Mouse (Mus musculus) lung, embryonic 15.5 days (tissue): ENCODE results near the gene Rbpms2. TPM values are rescaled to one million over a fixed set of nuclear protein-coding genes. Genes with fewer than 3 reads are reported as not detected.

Source experiments
- ATAC-seq: fragments of 200-750 bp; cut with Nextera tagmentation; 2 replicates; pipeline ENCODE4 v1.8.0; 2017; ENCODE audit warnings: moderate number of reproducible peaks, borderline replicate concordance; ENCODE audit not compliant: low FRiP score, low TSS enrichment; ENCODE audit errors: extremely low read depth
- H3K27ac ChIP-seq: fragments of 300-500 bp; sonication (generic); 2 replicates; pipeline ENCODE4 v1.5.1; 2015; ENCODE audit warnings: moderate library complexity, mild to moderate bottlenecking, inconsistent platforms
- H3K27me3 ChIP-seq: fragments of 300-500 bp; sonication (generic); 2 replicates; pipeline ENCODE4 v1.6.1; 2015; ENCODE audit warnings: inconsistent platforms
- H3K36me3 ChIP-seq: fragments of 300-500 bp; sonication (generic); 2 replicates; pipeline ENCODE4 v1.6.1; 2015; ENCODE audit warnings: inconsistent platforms
- H3K4me1 ChIP-seq: fragments of 300-500 bp; sonication (generic); 2 replicates; pipeline ENCODE4 v1.6.1; 2015; ENCODE audit warnings: inconsistent platforms
- H3K4me2 ChIP-seq: fragments of 300-500 bp; sonication (generic); 2 replicates; pipeline ENCODE4 v1.6.1; 2015; ENCODE audit warnings: inconsistent platforms, mild to moderate bottlenecking, moderate library complexity
- H3K4me3 ChIP-seq: fragments of 300-500 bp; sonication (generic); 2 replicates; pipeline ENCODE4 v1.5.1; 2015; ENCODE audit warnings: mild to moderate bottlenecking, inconsistent platforms
- H3K9ac ChIP-seq: fragments of 300-500 bp; sonication (generic); 2 replicates; pipeline ENCODE4 v1.6.1; 2015; ENCODE audit warnings: inconsistent platforms
- H3K9me3 ChIP-seq: fragments of 300-500 bp; sonication (generic); 2 replicates; pipeline ENCODE4 v1.6.1; 2016; ENCODE audit warnings: inconsistent platforms
- WGBS: fragments of 180-500 bp; shearing (Covaris S2); methylation state at CpG from one replicate; pipeline ENCODE4 v1.1.7; 2015; 5-methylcytosine and 5-hydroxymethylcytosine counted together
- polyA plus RNA-seq: library from polyadenylated mRNA; unstranded; fragments of >200 nt; fragmentation: Nextera tagmentation; extraction: Ambion mirVana; gene quantifications from 2 replicates; pipeline ENCODE4 v1.2.1, GENCODE M21; 2015

Gene Rbpms2
- polyA plus RNA-seq, 1 experiment from 2014 or later, result 16.6 TPM

DNA sequence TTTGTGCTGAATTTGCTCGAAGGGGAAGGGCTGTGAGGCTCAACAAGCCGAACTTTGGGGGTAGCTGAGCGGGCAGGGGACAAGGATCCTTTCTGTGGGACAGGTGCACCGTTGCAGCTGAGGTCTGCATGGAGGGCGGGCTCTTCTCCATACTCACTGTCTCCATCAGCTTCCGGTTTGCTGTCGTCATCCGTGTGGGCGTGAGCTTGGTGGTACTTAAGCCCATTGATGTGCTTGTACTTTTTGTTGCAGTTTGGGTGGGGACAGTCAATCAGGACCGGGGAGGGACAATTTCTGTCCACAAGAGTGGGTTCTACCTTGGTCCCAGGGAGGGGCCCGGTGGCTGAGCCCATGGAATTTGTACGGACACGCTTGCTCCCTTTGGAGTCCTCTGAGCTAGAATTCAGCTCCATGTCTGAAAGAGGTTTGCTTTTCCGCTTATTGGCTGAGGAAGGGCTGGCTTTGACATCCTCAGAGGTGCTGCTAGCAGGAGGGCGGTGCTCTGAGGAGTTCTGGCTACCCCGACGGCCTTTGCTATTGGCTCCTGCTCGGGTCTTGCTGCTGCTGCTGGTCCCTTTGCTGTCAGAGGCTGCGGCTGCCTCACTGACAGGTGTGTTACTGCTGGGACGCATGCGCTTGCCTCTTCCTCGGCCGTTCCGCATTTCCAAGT is 74.6 kb downstream of the Rbpms2 start:
- H3K9ac ChIP-seq, result no peak overlapping the region
- peaks cover 45% of the 10 kb centered on the region for H3K36me3 ChIP-seq
- WGBS, result 86% methylated on average over 24 of the region's 24 CpGs
- H3K27ac ChIP-seq, result no peak overlapping the region
- no peak for ATAC-seq
- H3K4me3 ChIP-seq, result no peak overlapping the region
- no peaks in the 10 kb centered on the region for H3K9me3 ChIP-seq
- no peaks in the 10 kb centered on the region for H3K27me3 ChIP-seq
- no peaks in the 10 kb centered on the region for H3K4me1 ChIP-seq
- H3K4me2 ChIP-seq, result no peak overlapping the region

Other genes starting within 250 kb of the Rbpms2 start
- 5.0 and 5.5 TPM in 2 replicates for gene Kbtbd13, start 238.0 kb upstream of the Rbpms2 start, polyA plus RNA-seq
- 49.9 and 52.6 TPM in 2 replicates for gene Rasl12, start 231.1 kb upstream of the Rbpms2 start, polyA plus RNA-seq
- not detected in 2 replicates for gene Slc51b, start 206.7 kb upstream of the Rbpms2 start, polyA plus RNA-seq
- gene Mtfmt, start 193.9 kb upstream of the Rbpms2 start, polyA plus RNA-seq, result 18.6 and 19.3 TPM in 2 replicates
- 88.6 and 97.0 TPM in 2 replicates for gene Spg21, start 168.7 kb upstream of the Rbpms2 start, polyA plus RNA-seq
- not detected in 2 replicates for gene Ankdd1a, start 109.5 kb upstream of the Rbpms2 start, polyA plus RNA-seq
- 21.7 TPM in 2 replicates for gene Plekho2, start 49.6 kb upstream of the Rbpms2 start, polyA plus RNA-seq
- 16.6 and 19.0 TPM in 2 replicates for gene Pif1, start 42.5 kb upstream of the Rbpms2 start, polyA plus RNA-seq
- 396 and 422 TPM in 2 replicates for gene Oaz2, start 38.4 kb downstream of the Rbpms2 start, polyA plus RNA-seq
- gene Zfp609, start 197.9 kb downstream of the Rbpms2 start, polyA plus RNA-seq, result 6.2 and 6.4 TPM in 2 replicates